Mouse (Mus musculus): ENCODE data around the gene Tm9sf2.
A peak's percentile ranks its signal among the peaks of the same experiment; 100 is the strongest.
"Not testable (repeated sequence)": the region's sequence is repeated elsewhere in the genome, so short reads cannot be mapped to it uniquely, and the experiment has no call there.

Tm9sf2 gene

DNA sequence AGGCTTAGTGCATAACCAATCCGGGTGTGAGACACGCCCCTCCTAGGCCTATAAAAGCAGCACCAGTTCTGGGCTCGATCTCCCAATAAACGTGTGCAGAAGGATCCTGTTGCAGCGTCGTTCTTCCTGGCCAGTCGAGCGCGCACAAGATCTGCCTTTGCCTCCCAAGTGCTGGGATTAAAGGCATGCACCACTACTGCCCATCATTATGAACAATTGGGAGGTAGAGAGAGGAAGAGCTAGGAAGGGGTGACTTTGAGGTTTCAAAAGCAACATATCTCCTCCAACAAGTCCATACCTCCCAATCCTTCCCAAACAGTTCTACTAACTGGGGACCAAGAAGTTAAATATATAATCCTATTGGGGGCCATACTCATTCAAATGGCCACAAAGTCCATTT lies 4.9 kb upstream of the Tm9sf2 start:
- not testable (repeated sequence) for DNase-seq

DNA sequence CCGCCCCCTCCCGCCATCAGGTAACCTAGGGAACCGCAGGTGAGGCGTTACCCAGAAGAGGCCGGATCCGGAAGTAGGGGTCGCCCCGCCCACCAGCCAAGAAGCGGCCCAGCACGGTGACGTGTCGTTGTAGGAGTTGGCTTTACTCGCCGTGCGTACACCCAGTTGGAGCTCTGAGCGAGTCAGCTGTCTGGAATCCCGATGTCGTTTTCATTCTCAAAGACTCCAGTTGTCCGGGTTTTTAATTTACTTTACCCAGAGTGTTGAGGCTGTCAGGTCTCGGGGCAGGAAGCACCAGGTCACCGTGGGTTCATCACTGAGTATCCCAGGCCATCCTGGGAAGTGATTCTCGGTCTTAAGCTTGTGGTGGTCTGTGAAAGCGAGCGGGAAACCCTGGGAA lies 2.0 kb upstream of the Tm9sf2 start:
- peak; percentile 97 for DNase-seq

DNA sequence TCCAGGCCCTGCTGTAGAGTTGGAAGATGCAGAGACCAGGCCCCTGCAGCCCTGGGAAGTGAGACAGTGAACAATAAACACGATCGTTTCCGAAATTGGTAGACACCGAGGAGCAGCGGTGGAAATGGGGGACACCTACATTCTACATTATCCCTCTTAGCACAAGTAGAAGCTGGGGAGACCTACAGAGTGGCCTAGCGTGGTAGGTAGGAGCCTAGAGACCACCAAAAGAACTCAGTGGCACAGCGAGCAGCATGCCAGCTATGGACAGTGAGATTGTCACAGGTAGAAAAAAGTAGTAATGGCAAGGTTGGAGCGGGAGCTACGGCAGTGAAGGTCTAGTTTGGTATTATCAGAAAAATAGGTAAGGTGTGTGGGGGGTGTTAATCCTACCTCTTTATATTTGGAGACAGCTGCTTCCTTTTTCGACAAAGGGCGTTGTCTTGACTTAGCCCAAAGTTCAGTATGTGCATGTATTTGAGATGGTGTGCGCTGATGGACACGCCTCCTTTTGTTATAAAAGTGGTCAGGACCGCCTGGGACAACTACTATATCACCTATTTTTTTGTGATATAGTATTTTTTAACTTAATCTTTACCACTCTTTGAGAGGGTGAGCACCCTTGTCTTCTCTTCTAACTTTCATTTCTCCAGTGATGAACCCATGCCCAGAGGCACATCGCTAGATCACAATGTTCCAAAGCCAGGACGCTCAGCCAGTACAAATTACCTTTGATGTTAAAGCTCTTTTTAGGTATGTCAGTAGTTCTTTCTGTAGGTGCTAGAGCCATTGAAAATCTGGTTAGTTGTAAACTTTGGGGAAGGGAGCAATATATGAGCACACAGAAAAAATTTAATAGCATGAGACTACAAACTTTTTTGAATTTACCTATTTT lies 1.2 kb upstream of the Tm9sf2 start:
- no peak for DNase-seq

DNA sequence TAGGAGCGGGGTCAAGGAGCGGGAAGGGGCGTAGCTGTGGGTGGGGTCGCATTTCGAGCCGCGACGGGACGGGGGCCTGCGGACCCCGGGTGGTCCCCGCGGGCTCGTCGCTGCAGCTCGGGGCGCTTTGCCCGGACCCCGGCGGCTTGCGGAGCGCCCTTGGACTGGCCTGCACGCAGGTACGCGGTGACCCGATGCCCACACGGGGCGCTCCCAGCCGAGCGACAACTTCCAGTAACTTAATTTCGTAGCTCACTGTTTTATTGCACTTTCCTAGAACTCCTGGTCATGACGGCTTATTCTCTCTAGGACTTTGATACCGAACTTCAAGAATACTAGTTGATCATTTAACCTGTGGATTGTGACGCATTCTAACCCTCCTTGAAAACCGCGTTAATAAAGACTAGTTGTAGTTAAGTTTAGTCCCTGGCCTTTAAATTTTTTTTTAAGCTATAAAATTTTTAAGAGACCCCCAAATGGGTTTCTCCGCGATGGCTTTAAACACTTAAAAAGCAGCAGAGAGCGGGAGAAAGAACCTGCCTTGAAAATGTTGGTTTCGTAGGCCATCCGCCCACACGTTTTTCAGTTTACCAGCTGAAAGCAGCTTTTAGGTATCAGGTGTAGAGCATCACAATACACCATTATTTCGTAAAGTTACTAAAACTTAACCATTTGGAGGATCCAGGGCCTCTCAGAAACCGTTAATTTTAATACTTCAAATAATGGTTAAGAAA lies 810 bp downstream of the Tm9sf2 start:
- peak; percentile 65 to 69 for DNase-seq

DNA sequence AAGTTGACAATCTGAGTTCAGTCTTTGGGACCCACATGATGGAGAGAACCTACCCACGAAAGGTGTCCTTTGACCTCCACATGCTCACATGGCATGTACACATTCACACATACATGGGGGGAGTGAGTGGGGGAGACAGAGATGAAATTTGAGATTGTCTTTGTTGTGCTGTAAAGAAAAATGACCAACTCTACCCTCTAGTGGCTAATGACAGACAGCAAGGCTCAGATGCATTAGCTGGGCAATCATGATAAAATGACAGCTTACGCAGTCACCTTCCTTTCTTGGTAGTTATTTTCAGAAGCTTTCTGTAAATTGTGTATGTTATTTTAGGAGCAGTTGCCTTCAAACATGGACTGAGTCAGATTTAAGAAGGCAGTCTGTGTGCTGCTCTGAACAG lies 4.8 kb downstream of the Tm9sf2 start:
- DNase-seq: no peak

DNA sequence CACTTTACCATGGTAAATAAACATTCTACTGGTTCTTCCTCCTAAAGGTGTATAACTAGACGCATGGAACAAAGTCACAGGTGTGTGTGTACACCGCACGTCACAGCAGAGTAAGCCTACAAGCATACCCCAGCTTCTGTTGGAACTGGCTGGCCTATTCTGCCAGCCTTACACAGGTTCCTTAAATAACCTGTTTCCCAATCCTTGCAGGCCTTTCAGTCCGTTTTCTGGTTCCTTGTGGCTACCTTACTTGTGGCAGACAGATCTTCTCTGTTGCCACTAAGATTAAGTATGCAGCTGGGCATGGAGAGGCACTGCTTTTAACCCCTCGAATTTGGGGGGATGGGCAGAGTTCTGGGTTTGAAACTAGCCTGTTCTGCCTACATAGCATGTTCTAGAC lies 5.5 kb downstream of the Tm9sf2 start:
- DNase-seq: no peak

DNA sequence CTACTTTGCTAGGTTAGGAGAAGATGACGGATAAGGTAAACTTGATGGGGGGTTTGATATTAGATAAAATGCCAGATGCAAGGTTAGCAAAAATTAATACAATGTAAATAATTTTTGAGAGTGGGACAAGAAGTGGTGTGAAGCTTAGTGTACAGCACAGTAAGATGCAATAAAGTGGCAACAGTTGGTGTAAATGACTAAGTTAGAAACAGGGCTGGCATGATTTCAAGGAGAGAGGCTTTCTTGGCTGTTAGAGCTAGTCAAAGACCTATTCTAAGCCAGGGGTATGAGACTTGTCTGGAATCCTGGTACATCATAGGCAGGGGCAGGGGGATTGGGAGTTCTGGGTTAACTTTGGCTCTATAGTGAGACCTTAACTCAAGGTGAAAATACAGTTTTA lies 9.4 kb downstream of the Tm9sf2 start:
- no peak for DNase-seq

DNA sequence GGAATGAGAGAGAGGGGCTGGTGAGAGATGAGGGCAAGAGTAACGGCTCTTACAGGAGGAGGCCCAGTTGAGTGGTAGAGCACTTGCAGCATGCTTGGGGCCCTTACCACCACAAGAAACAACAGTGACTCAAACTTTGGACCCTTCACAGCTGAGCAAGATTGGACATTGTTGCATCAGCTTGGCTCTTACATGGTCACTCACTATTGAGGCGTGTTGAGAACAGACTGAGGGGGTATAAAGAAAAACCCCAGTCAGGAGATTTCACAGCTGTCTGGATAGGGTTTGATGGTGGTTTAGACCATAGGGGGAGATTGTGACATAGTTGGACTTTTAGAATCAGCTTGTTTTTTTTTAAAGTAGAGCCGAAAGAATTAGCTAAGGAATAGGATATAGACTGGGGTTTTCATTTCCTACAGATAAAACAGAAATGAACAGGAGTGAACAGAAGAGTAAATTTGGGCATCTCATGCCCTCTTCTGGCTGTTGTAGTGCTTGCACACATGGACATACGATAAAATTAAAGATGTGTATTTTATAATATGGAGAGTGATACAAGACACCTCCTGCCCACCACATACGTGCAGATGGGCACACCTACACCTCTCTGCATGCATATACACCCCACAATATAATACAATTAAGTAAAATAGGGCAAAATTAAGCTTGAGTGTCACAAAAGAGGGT lies 23.4 kb downstream of the Tm9sf2 start:
- peak in 1 of 2 experiments; percentile 35 for DNase-seq

DNA sequence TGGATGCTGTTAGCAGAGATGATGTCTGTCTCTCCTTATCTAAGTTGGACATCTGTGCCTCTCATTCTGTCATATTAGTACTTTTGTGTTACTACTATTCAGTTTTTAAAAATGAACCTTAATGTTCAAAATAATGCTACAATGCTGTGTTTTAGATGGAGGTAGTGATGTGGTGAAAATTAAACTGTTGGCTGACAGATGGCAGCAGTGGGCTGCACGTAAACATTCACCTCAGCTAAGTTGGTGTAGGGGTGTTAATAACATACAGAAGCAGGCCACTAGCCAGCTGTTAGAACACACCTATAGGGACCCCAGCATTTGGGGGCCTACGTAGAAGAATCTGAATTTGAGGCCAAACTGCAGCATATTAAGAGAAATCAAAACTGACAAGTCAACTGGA lies 24.8 kb downstream of the Tm9sf2 start:
- DNase-seq: no peak

DNA sequence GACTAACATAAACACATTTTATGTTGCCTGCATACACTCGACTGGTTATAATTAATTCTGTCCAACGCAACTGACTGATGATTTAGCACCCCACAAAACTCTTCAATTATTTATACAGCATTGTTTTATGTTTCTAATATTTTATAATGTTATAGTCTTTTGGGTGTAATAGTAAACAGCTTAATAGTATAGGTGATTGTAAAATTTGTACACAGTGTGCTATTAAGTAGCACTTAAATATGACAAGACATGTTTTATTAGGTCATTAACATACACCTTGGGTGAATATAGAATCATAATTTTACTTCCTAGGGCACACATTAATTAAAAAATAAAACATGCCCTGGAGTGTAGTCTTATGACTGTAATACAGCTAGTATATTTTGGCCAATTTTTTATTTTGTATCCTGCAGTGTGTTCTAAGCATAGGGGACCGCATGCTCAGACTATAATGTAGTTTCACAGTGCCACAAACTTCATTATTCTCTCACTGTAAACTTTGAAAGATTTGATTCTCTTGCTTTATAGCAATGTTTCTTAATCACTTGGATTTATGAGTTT lies 29.6 kb downstream of the Tm9sf2 start:
- no peak for DNase-seq

DNA sequence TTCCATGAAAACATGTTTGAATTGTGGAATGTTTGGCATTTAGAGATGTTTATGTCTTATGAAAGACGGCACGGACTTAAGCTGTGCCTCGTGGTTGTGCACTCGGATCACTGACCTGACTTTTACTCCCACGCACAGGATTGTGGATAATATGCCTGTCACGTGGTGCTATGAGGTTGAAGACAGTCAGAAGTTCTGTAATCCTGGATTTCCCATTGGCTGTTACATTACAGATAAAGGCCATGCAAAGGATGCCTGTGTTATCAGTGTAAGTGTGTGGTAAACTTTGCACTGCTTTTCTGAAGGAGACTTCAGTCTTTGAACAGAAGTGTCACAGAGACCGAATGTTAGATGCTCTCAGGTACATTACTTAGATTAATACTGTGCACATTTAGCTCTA lies 30.4 kb downstream of the Tm9sf2 start:
- DNase-seq: no peak

DNA sequence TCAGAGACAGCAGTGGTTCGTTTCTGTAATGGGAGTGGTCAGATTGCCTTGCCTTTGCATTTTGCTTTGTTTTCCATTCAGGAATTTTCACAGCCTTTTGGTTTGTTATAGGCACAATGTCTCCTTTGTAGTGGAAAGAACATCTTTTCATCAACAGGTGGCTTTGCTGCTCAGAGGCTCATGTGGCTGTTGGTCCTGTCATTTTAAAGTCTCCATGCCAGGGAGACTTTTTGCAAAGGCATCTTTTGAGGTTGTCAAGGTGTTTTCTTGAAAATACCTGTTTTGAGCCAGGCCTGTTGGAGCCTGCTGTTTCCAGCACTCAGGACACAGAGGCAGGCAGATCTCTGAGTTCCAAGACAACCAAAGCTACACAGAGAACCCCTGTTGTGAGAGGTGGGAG lies 33.3 kb downstream of the Tm9sf2 start:
- no peak for DNase-seq

DNA sequence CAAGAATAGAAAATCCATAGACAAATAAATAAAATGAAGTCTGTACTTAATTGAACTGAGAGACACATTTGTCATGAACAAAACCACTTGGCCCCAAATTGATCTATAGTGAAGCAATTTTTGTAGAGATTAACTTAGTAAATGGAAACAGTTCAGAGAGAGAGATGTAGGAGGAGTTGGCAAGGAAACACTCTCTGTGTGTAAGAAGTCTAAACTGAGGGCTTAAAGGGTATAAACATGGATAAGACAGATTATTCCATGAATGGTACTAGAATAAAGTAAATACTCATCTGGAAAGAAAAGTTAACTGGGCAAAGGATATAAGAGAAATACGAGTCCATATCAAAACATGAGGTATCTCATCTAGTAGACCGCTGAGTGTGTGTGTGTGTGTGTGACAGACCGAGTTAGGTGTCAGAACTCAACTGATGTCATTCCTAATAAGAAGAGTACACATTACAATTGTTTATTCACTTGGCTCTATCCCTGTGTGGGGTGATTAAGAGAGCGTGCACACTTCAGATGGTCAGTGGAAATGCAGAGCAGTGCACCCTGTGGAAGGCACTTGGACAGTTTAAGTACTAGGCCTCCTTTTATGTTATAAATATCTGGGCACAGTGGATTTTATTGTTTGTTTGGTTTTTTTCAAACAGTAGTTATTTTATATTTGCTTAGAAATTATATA lies 36.9 kb downstream of the Tm9sf2 start:
- no peak for DNase-seq

DNA sequence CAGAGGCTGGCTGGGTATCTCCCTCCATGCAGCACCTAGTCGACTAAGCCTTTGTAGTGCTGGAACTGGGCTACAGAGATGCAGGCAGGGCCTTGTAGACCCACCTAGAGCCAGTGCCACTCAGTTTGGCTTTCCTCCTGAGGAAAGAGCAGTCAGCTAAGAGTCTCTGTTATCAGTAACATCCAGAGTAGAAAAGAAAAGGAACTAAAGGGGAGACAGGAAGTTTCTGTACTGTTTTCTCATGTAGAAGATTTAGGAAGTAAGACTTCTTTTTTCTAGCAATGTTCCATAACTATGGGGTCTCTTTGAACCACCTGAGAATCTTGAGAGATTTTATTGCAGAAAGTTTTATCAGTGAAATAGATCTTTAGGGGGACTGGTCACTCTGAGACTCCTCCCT lies 38.5 kb downstream of the Tm9sf2 start:
- DNase-seq: no peak

DNA sequence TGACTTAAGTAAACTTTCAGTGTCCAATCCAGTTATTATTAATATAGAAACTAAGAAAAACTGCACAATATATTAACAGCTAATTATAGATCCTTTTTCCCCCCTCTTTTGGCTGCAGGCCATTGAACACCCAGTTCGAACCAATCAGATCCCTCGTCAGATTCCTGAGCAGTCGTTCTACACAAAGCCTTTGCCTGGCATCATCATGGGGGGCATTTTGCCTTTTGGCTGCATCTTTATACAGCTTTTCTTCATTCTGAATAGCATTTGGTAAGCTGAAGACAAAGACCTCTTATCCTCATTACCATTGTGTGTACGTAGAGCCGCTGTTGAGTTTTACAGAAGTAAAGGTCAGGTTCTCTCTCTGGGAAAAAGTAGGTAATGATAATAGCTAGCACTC lies 43.8 kb downstream of the Tm9sf2 start:
- DNase-seq: no peak

DNA sequence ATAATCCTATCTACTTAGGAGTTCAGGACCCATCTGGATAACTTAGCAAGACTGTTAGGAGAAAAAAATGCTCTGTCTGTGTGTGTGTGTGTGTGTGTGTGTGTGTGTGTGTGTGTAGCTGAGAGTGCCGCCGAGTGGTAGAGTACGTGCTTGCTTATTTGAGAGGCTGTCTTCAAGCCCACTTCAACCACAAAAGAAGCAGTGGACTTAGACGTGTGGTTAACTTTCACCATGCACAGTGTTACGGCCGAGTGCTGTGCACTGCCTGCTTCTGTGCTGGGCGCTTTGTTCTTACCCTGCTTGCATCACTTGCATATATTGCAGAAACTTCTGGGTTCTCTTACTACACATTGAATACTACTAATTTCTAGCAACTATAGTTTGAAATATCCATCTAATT lies 50.9 kb downstream of the Tm9sf2 start:
- no peak for DNase-seq

DNA sequence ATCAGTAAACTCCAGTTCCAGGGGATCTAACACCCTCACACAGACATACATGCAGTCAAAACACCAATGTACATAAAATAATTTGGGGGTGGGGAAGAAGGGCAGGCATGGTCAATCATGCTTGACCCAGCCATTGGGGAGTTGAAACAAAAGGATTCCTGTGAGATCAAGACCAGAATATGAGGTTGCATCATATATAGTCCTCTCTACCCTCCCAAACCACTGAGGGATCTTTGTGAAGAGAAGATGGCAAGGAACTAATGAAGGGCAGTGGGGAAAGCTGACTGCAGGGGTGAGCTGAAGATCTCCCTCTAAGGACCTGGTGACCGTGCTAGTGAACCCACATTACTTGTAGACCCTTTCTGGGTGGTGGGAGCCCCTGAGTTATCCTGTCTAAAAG lies 54.1 kb downstream of the Tm9sf2 start:
- no peak for DNase-seq

DNA sequence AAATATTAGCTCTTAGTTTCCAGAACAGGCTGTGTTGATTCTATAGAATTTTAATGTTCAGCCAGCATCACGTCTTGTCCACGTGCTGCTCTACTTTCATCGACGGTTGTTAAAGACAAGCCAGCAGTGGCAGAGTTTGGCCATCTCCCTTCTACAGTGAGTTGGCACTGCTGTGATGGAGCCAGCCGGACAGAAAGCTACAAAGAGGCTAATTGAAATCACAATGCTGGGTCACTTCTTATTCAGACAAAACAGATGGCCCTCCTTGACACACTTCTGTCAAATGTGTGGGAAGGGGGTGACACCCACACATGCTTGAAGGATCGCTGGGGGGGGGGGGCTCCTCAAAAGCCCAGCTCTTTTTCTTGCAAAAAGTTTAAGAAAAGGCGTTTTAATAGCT lies 62.1 kb downstream of the Tm9sf2 start:
- no peak for DNase-seq

DNA sequence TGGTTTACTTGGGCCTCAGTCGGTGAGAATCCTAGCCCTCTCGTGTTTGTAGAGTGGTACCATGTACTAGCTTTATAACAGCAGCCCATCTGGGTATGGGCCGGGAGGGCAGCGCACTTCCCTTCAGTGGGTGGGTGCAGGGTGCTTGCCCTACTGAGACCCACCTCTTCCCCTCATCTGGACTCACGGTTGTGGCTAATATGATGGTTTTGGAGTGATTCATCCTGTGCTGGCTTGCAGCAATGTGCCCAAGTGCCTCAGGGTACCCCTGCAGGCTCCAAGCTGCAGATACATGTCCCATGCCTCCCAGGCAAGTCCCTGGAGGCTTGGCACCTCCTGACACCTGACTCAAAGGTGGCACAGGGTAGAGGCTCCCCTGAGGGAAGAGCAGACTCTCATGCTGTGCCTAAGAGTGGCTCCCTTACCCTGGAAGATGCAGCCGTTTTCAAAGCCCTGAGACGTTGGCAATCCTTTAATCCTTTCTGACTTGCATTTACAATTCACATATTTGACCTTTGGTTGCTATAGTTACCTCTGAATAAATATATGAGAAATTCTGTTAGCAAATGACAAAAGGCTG lies 63.5 kb downstream of the Tm9sf2 start:
- no peak for DNase-seq

DNA sequence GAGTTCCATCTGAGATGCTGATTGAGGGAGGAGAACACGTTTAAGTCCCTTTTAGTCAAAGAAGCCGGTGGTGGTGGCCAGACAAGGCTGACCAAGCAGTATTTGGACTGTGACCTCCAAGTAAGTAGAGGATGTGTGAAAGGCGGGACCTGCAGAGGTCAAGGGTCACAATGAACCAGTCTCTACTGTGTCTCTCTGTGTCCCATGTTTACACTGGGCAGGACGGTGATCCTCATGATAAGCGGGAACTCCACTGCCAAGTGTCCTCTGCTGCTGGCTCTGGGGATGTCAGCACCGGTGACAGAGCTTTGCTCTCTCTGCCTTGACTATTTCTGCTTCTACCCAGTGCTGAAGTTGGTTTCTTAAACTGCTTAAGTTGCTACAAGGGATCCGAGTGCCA lies 64.2 kb downstream of the Tm9sf2 start:
- DNase-seq: peak; percentile 38 to 39

DNA sequence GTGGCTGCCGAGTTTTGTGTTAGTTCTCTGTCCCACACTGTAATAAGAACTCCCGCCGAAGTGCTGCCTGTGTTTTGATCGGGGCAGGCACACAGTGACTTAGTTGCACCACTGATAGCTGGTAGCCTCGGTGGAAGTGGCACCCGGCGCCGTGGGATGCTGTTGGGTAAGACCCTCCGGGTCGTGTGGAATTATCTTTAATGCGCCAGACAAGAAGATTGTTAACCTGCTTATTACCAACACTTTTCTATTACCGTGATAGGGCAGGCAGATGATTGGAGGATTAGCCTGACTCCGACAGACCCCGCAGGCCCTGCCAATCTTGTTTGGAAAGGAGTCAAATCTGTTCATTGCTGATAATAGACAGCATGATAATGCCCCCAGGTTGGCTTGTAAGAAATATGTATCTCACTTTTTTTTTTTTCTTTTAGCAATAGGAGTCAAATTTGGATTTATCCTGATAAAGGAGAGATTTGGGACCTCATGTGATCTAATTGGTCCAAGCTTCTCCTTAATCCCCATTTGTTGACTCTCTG lies 69.5 kb downstream of the Tm9sf2 start:
- no peak for DNase-seq

DNA sequence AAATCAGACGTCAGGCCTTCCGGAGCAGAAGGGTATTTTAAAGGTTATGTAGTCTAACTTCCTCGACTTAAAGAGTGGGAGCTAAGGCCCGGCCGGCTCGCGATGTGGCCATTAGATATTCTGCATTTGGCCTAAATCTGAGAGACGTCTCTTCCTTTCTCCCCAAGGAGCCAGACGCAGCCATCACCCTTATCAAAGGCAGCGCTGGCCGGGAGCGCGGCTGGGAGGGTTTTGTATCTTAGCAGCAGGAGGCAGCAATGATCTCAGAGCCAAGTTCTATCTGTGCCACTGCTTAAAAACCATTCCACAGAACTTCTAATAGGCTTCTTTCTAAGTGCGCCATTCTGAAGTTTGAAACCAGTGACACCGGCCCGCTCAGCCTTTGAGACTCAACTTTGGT lies 72.4 kb downstream of the Tm9sf2 start:
- DNase-seq: no peak
